Mouse (Mus musculus): ENCODE measurements around the gene Slf2. TPM values are rescaled to one million over a fixed set of nuclear protein-coding genes. Genes with fewer than 3 reads are reported as not detected.

The Slf2 gene
- polyA plus RNA-seq, 1 experiment from 2014 or later = 37.2 TPM

DNA sequence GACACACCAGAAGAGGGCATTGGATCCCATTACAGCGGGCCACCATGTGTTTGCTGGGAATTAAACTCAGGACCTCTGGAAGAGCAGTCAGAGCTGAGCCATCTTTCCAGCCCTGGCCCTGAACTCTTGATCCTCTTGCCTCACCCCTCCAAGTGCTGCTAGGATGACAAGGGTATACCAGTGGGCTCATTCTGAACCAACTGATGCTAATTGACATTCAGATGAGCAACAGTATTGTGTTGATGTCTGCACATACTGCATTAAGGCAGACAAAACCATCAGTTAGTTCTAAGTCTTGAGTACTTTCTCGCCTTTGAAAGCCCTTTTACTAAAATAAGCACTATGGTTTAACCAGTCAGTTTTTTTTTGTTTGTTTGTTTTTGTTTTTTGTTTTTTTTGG is 28.7 kb downstream of the Slf2 start:
- WGBS = 95% methylated on average over 2 of the region's 2 CpGs
- H3K9me3 ChIP-seq = no peaks in the 10 kb centered on the region
- no peak overlapping the region for H3K9ac ChIP-seq
- peaks cover 67% of the 10 kb centered on the region for H3K36me3 ChIP-seq
- no peak for ATAC-seq (ENCODE audit: low FRiP score, low read depth)
- H3K4me2 ChIP-seq (replicated peaks) = no peak overlapping the region
- H3K27ac ChIP-seq = no peak overlapping the region
- H3K4me1 ChIP-seq = no peaks in the 10 kb centered on the region
- no peaks in the 10 kb centered on the region for H3K27me3 ChIP-seq (replicated peaks)
- H3K4me3 ChIP-seq = no peak overlapping the region

DNA sequence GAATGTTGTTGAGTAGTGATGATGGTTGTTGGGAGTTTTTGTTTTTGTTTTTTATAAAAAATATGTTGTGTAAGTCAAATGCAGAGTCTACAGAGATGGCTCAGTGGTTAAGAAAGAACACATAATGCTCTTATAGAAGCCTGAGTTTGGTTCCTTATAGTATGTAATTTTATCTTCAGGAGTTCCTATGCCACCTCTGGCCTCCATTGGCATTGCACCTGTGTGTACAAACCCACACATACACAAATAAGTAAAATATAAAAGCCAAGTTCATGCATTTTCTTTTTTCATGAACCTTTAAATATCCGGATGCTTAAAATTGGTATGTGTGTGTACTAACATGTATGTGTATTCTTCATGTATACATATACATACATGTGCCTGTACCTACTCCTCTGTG is 35.0 kb downstream of the Slf2 start:
- Histone ChIP-seq H3K36me3 (peaks cover 74% of the 10 kb centered on the region), H3K27ac (no peak overlapping the region), H3K4me2 (replicated peaks) (no peak overlapping the region), H3K4me1 (no peaks in the 10 kb centered on the region), H3K9me3 (no peaks in the 10 kb centered on the region), H3K9ac (no peak overlapping the region), H3K4me3 (no peak overlapping the region), H3K27me3 (replicated peaks) (no peaks in the 10 kb centered on the region)
- ATAC-seq (ENCODE audit: low FRiP score, low read depth) = no peak
- WGBS = 98% methylated on average over 1 of the region's 1 CpGs

DNA sequence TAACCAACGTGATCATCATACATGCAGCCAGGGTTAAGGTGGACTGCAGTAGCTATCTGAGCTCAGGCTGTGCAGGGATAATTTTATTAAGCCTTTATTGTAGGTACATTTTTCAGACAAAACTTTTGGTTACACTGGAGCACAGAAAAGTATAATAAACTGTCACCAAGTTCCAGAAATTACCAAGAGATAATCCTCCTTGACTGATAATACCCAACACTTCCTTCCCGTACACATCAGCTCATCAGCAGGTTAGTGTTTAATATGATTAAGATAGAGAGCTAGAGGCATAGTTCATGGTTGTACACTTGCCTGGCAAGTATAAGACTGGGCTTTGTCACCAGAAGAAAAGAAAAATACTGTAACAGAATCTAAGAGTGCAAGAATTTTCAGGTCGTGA is 37.4 kb downstream of the Slf2 start:
- WGBS = 94% methylated on average over 3 of the region's 3 CpGs
- H3K9me3 ChIP-seq = no peaks in the 10 kb centered on the region
- H3K27me3 ChIP-seq (replicated peaks) = no peaks in the 10 kb centered on the region
- no peak overlapping the region for H3K9ac ChIP-seq
- H3K4me2 ChIP-seq (replicated peaks) = no peak overlapping the region
- no peak overlapping the region for H3K4me3 ChIP-seq
- H3K27ac ChIP-seq = no peak overlapping the region
- peaks cover 85% of the 10 kb centered on the region for H3K36me3 ChIP-seq
- no peak for ATAC-seq (ENCODE audit: low FRiP score, low read depth)
- H3K4me1 ChIP-seq = no peaks in the 10 kb centered on the region

DNA sequence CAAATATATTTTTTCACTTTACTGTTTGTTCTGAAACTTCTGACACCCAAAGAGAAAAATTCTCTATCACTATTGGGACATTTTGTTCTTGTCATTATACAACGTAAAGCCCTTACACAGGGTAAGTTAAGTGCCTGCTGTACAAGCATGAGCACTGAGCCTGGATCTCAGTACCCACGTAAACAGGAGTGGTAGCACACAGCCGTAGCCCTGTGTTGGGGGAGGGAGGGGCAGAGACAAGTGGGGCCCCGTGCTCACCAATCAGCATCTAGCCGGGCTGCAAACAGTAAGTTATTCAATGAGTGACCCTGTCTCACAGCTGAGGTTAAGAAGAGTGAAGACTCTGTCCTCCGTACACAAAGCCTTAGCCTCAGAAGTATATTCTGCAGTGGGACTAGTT is 45.7 kb downstream of the Slf2 start:
- no peak overlapping the region for H3K27ac ChIP-seq
- no peak for ATAC-seq (ENCODE audit: low FRiP score, low read depth)
- no peaks in the 10 kb centered on the region for H3K4me1 ChIP-seq
- no peak overlapping the region for H3K9ac ChIP-seq
- no peaks in the 10 kb centered on the region for H3K27me3 ChIP-seq (replicated peaks)
- H3K36me3 ChIP-seq = peaks cover 90% of the 10 kb centered on the region
- no peaks in the 10 kb centered on the region for H3K9me3 ChIP-seq
- H3K4me3 ChIP-seq = no peak overlapping the region
- H3K4me2 ChIP-seq (replicated peaks) = no peak overlapping the region
- 77% methylated on average over 6 of the region's 6 CpGs for whole genome bisulfite sequencing

DNA sequence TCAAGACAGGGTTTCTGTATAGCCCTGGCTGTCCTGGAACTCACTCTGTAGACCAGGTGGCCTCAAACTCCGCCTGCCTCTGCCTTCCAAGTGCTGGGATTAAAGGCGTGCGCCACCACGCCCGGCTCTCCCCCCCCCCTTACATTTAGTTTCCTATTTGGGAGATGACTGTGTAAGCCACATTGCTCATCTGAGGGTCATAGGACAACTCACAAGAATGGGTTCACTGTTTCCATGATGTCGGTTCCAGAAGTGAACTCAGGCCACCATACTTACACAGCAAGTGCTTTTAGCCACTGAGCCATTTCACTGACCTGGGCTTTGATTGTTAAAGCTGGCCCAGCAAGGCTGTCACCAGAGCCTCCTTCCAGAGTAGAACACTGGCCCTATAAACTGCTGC is 46.2 kb downstream of the Slf2 start:
- Histone ChIP-seq H3K9ac (no peak overlapping the region), H3K4me3 (no peak overlapping the region), H3K27ac (no peak overlapping the region), H3K4me1 (no peaks in the 10 kb centered on the region), H3K4me2 (replicated peaks) (no peak overlapping the region), H3K27me3 (replicated peaks) (no peaks in the 10 kb centered on the region), H3K36me3 (peaks cover 90% of the 10 kb centered on the region), H3K9me3 (no peaks in the 10 kb centered on the region)
- WGBS = 89% methylated on average over 6 of the region's 6 CpGs
- no peak for ATAC-seq (ENCODE audit: low FRiP score, low read depth)

- 81% methylated on average over 2 of the region's 2 CpGs for WGBS
- Histone ChIP-seq H3K9ac (no peak overlapping the region), H3K27me3 (replicated peaks) (no peaks in the 10 kb centered on the region), H3K4me2 (replicated peaks) (no peak overlapping the region), H3K9me3 (no peaks in the 10 kb centered on the region), H3K4me1 (no peaks in the 10 kb centered on the region), H3K4me3 (no peak overlapping the region), H3K27ac (no peak overlapping the region), H3K36me3 (peaks cover 59% of the 10 kb centered on the region)
- ATAC-seq (ENCODE audit: low FRiP score, low read depth) = no peak
Observed at GRCm38 (mm10) chr19:44980787-44981186, 49.8 kb downstream of the Slf2 start.

DNA sequence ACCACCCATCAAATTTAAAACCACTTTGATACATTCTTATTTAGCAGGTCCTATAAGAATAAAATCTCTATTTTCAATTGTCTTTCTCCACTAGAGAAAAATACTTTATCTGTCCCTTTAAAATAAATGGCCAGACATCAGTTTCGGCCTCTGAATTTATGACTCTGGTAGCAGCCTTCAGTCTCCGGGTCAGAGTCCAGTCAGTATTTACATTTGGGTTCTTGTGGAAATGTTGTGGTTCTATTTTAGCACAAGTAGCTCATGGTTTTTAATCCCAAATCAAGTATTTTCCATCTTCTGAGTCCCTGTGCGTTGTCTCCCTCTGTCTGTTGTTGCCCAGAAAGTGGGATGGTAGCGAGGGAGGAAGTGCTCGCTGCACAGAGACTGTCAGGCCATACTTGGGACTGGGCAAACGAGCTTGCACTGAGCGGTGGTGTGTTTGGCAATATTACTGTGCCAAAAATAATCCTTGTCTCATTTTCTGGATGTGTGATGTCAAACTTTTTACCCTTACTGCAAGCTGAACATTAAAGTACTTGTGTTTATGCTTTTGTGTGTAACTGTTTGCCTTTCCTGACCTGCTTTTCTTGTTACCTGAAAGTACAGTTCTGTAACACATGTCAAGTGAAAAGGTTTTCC is 51.6 kb downstream of the Slf2 start:
- Histone ChIP-seq H3K4me2 (replicated peaks) (no peak overlapping the region), H3K27me3 (replicated peaks) (no peaks in the 10 kb centered on the region), H3K36me3 (peaks cover 41% of the 10 kb centered on the region), H3K4me3 (no peak overlapping the region), H3K4me1 (no peaks in the 10 kb centered on the region), H3K9me3 (no peaks in the 10 kb centered on the region), H3K9ac (no peak overlapping the region), H3K27ac (no peak overlapping the region)
- 89% methylated on average over 7 of the region's 7 CpGs for WGBS
- no peak for ATAC-seq (ENCODE audit: low FRiP score, low read depth)

- Histone ChIP-seq H3K36me3 (peaks cover 34% of the 10 kb centered on the region), H3K27me3 (replicated peaks) (no peaks in the 10 kb centered on the region), H3K4me2 (replicated peaks) (no peak overlapping the region), H3K4me3 (no peak overlapping the region), H3K9me3 (no peaks in the 10 kb centered on the region), H3K9ac (no peak overlapping the region), H3K4me1 (no peaks in the 10 kb centered on the region), H3K27ac (no peak overlapping the region)
- 91% methylated on average over 6 of the region's 6 CpGs for WGBS
- ATAC-seq (ENCODE audit: low FRiP score, low read depth) = no peak
Observed at GRCm38 (mm10) chr19:44983366-44983765, 52.4 kb downstream of the Slf2 start.

GRCm38 (mm10) chr19:44984420-44984819 is 53.5 kb downstream of the Slf2 start:
- Histone ChIP-seq H3K27me3 (replicated peaks) (no peaks in the 10 kb centered on the region), H3K4me2 (replicated peaks) (no peak overlapping the region), H3K4me3 (no peak overlapping the region), H3K27ac (no peak overlapping the region), H3K9me3 (no peaks in the 10 kb centered on the region), H3K36me3 (peaks cover 26% of the 10 kb centered on the region), H3K9ac (no peak overlapping the region), H3K4me1 (0 out of 2 replicates have a peak, but pooled peaks cover 5% of the 10 kb centered on the region)
- ATAC-seq (ENCODE audit: low FRiP score, low read depth) = no peak
- WGBS = 91% methylated on average over 4 of the region's 4 CpGs

GRCm38 (mm10) chr19:44985159-44985988 is 54.4 kb downstream of the Slf2 start:
- ATAC-seq (ENCODE audit: low FRiP score, low read depth) = no peak
- Histone ChIP-seq H3K4me1 (peaks cover 13% of the 10 kb centered on the region), H3K4me2 (replicated peaks) (no peak overlapping the region), H3K36me3 (peaks cover 18% of the 10 kb centered on the region), H3K9me3 (no peaks in the 10 kb centered on the region), H3K9ac (no peak overlapping the region), H3K27ac (no peak overlapping the region), H3K4me3 (no peak overlapping the region), H3K27me3 (replicated peaks) (no peaks in the 10 kb centered on the region)
- 69% methylated on average over 5 of the region's 5 CpGs for WGBS

DNA sequence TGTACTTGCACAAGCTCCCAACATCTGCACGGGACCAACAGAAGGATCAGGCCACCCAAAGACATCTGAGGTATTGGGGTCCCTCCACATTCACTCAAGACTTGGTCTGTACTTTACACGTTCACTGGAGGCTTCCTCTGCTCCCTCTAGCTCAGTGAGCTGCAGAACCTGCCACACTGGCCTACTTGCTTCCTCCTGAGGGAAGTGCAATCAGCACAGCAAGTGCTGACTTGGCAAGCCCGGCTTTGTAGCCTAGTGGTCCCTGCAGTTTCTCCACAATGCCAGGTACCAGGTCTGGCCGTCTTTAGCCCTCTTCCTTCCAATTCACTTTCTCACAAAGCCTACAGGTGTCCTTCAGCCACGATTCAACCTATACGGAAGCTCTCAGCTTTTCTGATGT is 56.1 kb downstream of the Slf2 start:
- Histone ChIP-seq H3K9me3 (no peaks in the 10 kb centered on the region), H3K36me3 (peaks cover 4% of the 10 kb centered on the region; the same call in 1 of the 2 replicates), H3K27ac (no peak overlapping the region), H3K9ac (no peak overlapping the region), H3K4me3 (no peak overlapping the region), H3K4me2 (replicated peaks) (no peak overlapping the region), H3K4me1 (peaks cover 28% of the 10 kb centered on the region), H3K27me3 (replicated peaks) (no peaks in the 10 kb centered on the region)
- ATAC-seq (ENCODE audit: low FRiP score, low read depth) = no peak
- 75% methylated on average over 6 of the region's 6 CpGs for WGBS

GRCm38 (mm10) chr19:44987851-44988250 is 56.9 kb downstream of the Slf2 start:
- 67% methylated on average over 6 of the region's 6 CpGs for WGBS
- Histone ChIP-seq H3K27ac (no peak overlapping the region), H3K4me1 (peaks cover 31% of the 10 kb centered on the region), H3K9ac (no peak overlapping the region), H3K4me3 (no peak overlapping the region), H3K9me3 (no peaks in the 10 kb centered on the region), H3K36me3 (peaks cover 4% of the 10 kb centered on the region), H3K27me3 (replicated peaks) (no peaks in the 10 kb centered on the region), H3K4me2 (replicated peaks) (no peak overlapping the region)
- ATAC-seq (ENCODE audit: low FRiP score, low read depth) = no peak

All from neural tube, embryonic 12.5 days (tissue).